Mouse (Mus musculus): Measurements from ENCODE around the gene Strn. TPM values are rescaled to one million over a fixed set of nuclear protein-coding genes. Genes with fewer than 3 reads are reported as not detected.

The Strn gene
- 13.7 and 15.9 TPM in 2 replicates for total RNA-seq (2014; fragmentation: Nextera tagmentation)
- 19.6 and 28.1 TPM in 2 replicates for total RNA-seq (2017)

GRCm38 (mm10) chr17:78737096-78737495 lies at the start of gene Strn:
Gene Strn, minus strand, starts transcription at chr17:78737196.
- no peak for ATAC-seq (replicated peaks; ENCODE audit: low FRiP score, low TSS enrichment, poor library complexity, severe bottlenecking)

GRCm38 (mm10) chr17:78778765-78779164 lies 41.8 kb upstream of the Strn start:
- ATAC-seq (replicated peaks; ENCODE audit: low FRiP score, low TSS enrichment, poor library complexity, severe bottlenecking), result no peak

DNA sequence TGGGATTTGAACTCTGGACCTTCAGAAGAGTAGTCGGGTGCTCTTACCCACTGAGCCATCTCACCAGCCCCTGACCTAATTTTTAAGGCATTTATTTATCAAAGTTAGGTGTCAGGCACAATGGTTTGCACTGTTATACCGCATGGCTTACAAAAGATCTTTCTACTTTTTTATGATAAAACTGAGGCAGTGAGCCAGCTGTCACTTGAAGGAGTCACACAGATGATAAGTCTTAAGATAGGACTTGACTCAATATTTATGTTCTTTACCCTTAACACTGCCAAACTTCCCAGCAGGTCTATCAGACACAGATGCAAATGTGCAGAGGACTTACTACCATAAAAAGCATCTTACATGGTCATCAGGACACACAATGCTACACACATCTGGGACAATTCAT lies 35.3 kb upstream of the Strn start:
- ATAC-seq (replicated peaks; ENCODE audit: low FRiP score, low TSS enrichment, poor library complexity, severe bottlenecking), result peak; percentile 51; the same call in 1 of the 2 replicates

DNA sequence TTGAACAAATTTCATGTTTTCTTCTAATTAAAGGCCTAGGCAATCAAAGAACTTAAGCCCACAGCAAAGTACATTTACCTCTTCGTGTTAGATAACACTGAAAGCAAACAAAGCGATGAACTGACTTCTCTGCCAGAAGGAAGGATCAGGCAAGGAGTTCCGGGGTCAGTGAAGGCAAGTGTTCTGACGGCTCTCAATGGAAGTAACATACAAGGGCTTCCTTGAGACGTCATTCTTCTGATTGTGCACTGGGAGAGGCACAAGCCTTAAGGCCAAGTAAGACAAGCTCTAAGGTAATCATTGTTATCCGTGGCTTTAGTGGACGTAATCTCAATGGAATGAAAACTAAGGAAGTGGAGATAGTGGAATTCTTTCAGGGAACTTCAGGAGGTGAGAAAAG lies 33.9 kb upstream of the Strn start:
- no peak for ATAC-seq (replicated peaks; ENCODE audit: low FRiP score, low TSS enrichment, poor library complexity, severe bottlenecking)

DNA sequence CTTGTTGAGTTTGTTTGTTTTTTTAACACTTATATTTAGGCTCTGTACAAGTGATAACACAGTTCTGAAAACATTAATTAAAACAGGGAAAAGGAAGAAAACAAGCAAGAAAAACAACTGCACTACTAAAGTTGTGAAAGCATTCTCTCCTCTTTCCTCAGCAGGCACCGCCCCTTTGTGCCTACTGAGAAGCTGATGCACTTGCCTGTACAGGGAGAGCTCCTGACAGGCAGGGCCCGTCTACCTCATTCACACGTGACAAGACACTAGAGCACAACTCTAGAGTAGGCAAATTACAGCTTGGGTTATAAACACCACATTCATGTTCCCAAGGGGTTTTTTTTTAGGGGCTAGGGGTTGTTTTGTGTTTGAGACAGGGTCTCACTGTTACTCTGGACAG lies 32.3 kb upstream of the Strn start:
- no peak for ATAC-seq (replicated peaks; ENCODE audit: low FRiP score, low TSS enrichment, poor library complexity, severe bottlenecking)

DNA sequence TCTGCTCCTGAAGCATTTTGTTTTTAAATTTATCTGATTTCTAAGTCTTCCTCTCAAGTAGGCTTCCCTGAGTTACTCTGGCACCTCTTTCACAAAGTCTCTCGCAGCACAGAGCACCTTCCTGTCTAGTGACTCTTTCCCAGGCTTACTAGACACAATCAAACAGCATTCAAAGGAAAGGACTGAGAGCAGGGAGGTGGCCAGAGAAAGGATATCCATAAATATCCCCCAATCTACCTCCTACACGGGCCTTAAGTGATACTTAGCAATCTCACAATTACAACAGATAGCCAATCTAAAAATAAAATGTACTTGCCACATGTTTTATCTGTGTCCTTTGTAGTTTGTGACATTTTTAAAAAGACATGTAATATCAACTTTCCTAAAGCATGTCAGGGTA lies 31.9 kb upstream of the Strn start:
- no peak for ATAC-seq (replicated peaks; ENCODE audit: low FRiP score, low TSS enrichment, poor library complexity, severe bottlenecking)

DNA sequence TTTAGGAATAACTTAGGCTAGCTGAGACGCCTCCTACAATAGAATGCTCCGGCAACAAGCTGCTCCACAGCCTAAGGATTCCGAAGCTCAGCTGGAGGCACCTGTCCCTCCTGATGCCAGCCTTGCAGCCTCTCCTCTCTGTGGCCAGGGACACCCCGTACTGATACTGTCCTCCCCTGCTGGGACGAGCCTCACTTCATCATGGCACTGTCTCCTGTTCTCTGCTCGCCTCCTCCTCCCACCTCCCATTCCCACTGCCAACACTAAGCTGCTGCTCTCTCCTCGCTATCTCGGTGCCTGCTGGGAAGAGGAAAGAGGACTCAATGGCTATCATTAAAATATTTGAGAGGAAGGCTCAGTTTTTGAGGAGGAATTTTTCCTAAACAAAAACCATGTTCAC lies 30.6 kb upstream of the Strn start:
- ATAC-seq (replicated peaks; ENCODE audit: low FRiP score, low TSS enrichment, poor library complexity, severe bottlenecking), result no peak

DNA sequence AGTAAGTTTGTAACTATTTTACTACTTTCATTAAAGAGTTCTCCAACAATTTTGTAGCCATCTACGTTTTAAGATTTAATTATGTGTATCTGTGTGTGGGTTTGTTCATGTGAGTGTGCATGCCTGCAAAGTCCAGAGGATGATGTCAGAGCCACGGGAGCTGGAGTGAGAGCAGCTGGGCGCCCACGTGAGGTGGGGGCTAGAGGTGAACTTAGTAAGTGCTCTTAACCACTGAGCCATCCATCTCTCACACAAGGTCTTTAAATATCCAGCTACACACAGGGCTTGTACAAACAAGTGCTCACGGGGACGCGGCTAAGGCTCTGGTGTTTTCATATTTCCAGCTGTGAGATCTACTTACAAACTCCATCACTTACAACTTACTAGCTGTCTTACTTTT lies 29.1 kb upstream of the Strn start:
- no peak for ATAC-seq (replicated peaks; ENCODE audit: low FRiP score, low TSS enrichment, poor library complexity, severe bottlenecking)

DNA sequence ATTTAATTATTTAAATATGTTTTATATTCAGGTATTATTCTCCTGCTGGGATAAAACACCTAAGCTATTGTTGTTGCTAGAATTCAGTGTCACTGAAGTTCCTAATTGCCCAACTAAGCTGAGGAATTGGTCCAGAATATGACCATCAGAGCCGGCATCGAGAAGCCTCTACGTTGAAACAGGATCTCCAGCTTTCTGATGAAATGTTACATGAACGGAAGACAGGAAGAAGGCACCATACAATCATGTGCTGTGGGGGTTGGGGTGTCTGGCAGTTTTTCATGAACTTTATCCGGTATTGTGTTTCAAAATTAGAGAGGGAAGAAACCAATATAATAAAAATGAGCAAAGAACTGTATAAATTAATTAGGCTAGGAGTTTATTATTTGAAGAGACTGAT lies 26.3 kb upstream of the Strn start:
- ATAC-seq (replicated peaks; ENCODE audit: low FRiP score, low TSS enrichment, poor library complexity, severe bottlenecking), result no peak

GRCm38 (mm10) chr17:78752938-78753655 lies 16.1 kb upstream of the Strn start:
- ATAC-seq (replicated peaks; ENCODE audit: low FRiP score, low TSS enrichment, poor library complexity, severe bottlenecking), result no peak

GRCm38 (mm10) chr17:78752064-78752463 lies 15.1 kb upstream of the Strn start:
- ATAC-seq (replicated peaks; ENCODE audit: low FRiP score, low TSS enrichment, poor library complexity, severe bottlenecking), result no peak

GRCm38 (mm10) chr17:78748440-78748839 lies 11.4 kb upstream of the Strn start:
- 0 out of 2 replicates have a peak, but pooled peaks have one; percentile 28 for ATAC-seq (replicated peaks; ENCODE audit: low FRiP score, low TSS enrichment, poor library complexity, severe bottlenecking)

DNA sequence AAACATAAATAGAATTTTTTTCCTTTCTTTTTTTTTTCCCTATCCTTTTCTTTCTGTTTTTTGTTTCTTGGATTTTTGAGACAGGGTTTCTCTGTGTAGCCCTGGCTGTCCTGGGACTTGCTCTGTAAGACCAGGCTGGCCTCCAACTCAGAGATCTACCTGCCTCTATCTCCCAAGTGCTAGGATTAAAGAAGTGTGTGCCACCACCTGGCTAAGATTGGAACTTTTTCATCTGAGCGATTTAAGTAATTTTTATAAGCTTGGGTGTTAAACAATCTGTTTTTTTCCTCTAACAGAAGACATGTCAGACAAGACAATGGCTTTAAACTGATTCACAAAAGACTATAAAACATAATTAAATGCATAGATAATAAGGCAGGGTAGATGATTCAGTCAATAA lies 1.4 kb upstream of the Strn start:
- no peak for ATAC-seq (replicated peaks; ENCODE audit: low FRiP score, low TSS enrichment, poor library complexity, severe bottlenecking)

GRCm38 (mm10) chr17:78737771-78738170 lies 775 bp upstream of the Strn start:
- no peak for ATAC-seq (replicated peaks; ENCODE audit: low FRiP score, low TSS enrichment, poor library complexity, severe bottlenecking)

- ATAC-seq (replicated peaks; ENCODE audit: low FRiP score, low TSS enrichment, poor library complexity, severe bottlenecking), result peak; percentile 92
Measured at GRCm38 (mm10) chr17:78736473-78736988, 465 bp downstream of the Strn start.

- ATAC-seq (replicated peaks; ENCODE audit: low FRiP score, low TSS enrichment, poor library complexity, severe bottlenecking), result peak; percentile 41
Measured at GRCm38 (mm10) chr17:78735731-78736472, 1.1 kb downstream of the Strn start.

DNA sequence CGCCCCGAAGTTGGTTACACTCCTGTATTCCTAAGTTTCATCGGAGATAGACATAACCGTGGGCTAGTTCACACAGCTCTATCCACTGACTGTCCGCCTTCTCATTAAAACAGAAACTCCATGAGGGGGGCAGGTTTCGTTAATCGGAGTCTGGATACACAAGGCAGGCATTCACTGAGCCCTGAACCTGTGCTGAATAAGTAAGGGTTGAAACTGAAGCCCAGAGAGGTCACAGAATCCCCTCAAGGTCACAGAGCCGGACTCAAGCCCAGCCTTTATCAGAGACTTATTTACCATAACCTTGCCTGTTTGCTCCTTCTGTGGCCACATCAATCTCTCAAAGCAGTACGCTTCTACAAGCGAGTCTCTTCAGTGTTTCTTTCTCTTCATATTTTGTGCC lies 2.2 kb downstream of the Strn start:
- no peak for ATAC-seq (replicated peaks; ENCODE audit: low FRiP score, low TSS enrichment, poor library complexity, severe bottlenecking)

DNA sequence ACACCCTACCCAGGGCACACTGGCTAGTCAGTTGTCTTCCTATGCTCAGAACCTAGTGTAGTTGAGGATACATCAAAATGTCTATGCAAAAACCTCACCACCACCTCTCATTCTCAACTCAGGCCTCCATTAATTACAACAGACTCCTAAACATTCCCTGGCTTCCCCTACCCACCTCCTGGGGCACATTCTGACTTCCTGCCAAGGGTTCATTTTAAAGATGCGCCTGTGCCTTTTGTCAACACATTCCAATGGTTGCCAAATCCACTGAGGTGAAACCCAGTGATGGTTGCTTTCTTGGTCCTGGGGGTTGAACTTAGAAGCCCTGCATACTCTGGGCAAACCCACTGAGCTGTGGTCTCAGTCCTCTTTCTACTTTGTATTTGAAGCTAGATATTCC lies 4.9 kb downstream of the Strn start:
- ATAC-seq (replicated peaks; ENCODE audit: low FRiP score, low TSS enrichment, poor library complexity, severe bottlenecking), result no peak

DNA sequence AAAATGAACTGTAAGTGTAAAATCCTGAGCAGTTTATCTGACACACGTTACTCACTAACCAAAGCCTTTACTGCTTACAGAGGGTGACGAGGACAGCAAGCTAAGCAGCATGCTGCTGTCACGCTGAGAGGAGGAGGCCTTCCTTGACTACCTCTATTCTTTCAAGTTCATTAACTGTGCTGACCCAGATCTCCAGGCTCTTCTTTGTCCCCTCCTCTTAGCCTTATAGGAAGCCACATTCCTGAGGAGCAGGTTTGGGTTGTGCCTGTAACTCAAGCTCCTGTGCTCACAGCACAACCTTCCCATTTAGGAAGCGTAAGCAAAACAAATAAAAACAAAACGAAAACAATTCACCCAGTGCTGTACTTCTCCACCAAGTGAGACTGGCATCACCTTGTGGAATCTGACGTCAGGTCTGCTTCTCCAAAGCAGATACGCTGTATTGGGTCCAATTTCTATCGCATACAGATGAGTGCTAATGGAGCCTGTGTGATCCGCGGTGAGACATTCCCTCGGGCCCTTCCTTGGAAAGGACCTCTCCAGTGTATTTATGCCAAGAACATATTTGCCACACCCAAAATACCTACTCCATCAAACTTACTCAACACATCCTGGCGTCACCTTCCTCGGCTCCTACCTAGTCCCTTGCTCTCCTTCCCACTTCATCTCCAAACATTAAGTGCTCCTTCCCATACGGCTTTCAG lies 10.1 kb downstream of the Strn start:
- ATAC-seq (replicated peaks; ENCODE audit: low FRiP score, low TSS enrichment, poor library complexity, severe bottlenecking), result no peak

DNA sequence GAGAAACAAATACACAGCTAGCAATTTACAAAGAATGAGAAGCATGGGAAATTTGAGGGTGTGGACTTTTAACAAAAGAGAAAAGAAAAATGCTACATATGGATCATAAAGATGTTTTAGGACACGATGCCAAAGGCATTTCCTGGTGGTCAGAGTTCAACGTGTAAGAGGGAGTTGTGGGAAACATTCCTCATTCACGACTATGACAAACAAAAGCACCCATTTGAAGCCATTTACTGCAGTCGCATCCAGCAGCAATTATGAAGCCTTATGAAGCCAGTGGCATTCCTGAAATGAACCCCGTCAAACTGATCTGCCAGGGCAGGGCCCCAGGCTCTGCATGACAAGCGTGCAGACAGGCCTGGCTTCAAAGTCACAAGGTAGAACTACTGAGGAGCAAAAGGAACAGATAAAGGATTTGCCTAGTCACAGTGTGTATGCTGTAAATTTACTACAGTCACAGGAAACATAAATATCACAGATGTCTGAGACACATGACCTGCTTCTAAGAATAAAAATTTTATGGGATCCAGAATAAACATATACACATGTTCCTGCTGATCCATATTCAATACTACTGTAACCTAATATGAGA lies 12.4 kb downstream of the Strn start:
- ATAC-seq (replicated peaks; ENCODE audit: low FRiP score, low TSS enrichment, poor library complexity, severe bottlenecking), result peak; percentile 96
